Mouse (Mus musculus): ENCODE data around the gene Obp2b. TPM values are rescaled to one million over a fixed set of nuclear protein-coding genes. Genes with fewer than 3 reads are reported as not detected.

Obp2b gene
- not detected in 2 replicates for polyA plus RNA-seq (2012; rRNA removed)

DNA sequence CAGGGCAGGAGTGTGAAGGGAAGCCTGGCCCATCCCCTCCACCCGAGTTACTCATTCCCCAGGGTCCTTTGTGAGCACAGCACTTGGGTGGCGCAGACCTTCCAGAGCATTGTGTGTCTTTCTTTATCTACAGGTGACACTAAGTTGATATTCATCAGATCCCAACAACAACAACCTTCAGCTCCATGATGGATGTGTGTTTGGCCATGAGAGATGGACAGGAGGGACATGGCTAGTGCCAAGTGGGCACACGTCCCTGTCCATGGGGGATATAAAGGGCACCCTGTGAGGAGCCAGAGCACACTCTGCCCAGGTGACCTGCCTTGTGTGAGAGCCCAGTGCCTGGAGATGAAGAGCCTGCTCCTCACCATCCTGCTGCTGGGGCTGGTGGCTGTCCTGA, at the start of gene Obp2b:
Gene Obp2b (plus strand): TSS at position 301 of the 400 bp plus-strand sequence.

DNA sequence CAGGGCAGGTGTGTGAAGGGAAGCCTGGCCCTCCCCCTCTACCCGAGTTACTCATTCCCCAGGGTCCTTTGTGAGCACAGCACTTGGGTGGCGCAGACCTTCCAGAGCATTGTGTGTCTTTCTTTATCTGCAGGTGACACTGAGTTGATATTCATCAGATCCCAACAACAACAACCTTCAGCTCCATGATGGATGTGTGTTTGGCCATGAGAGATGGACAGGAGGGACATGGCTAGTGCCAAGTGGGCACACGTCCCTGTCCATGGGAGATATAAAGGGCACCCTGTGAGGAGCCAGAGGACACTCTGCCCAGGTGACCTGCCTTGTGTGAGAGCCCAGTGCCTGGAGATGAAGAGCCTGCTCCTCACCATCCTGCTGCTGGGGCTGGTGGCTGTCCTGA, 37.1 kb upstream of the Obp2b start, which contains the start of gene Obp2a:
Gene Obp2a (plus strand): TSS at position 301 of the 400 bp plus-strand sequence.

DNA sequence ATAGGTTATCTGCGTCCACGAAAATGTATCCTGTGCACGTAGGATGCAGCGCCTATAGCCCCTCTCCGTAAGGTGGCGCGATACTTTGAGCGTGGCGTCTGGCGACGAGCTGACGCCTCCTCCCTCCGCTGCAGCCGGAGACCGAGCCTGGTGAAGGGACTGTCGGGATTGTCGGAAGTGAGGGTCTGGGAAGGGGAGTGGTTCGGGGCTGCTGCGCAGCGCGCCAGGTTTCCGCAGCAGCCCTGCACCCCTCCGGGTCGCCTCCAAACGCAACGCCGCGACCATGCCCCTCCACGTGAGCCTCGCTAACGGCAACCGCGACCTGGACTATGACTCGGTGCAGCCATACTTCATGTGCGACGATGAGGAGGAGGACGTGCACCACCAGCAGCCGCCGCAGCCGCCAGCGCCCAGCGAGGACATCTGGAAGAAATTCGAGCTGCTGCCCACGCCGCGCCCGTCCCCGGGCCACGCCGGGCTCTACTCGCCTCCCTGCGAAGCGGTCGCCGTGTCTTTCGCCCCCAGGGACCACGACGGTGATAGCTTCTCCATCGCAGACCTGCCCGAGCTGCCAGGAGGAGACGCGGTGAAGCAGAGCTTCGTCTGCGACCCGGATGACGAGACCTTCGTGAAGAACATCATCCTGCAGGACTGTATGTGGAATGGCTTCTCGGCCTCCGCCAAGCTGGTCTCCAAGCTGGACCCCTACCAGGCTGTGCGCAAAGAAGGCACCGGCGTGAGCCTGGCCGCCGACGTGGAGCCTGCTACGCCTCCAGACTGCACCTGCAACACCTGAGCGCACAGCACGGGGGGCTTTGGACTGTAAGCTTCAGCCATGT, 29.9 kb upstream of the Obp2b start, which contains the start of gene Bmyc:
Gene Bmyc (plus strand): TSS at position 97 of the 839 bp plus-strand sequence.

DNA sequence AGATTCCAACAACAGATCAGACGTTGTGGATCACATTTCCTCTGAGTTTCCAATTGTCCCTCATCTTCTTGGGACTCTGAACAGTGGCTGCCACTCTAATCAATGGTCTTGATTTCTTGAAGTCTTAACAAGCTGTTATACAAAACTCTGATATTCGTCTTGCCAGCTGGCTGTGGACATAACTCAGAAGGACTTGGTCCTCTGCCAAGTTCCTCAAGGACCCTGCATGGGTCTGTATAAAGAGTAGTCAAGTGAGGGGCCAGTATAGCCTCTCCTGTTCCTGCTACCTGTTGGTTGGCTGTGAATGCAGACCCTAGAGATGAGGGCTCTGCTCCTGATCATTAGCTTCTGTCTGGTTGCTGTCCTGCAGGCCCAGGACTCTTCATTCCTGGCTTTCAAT, 28.5 kb downstream of the Obp2b start, which contains the start of gene Lcn3:
Gene Lcn3 (plus strand): TSS at position 301 of the 400 bp plus-strand sequence.

DNA sequence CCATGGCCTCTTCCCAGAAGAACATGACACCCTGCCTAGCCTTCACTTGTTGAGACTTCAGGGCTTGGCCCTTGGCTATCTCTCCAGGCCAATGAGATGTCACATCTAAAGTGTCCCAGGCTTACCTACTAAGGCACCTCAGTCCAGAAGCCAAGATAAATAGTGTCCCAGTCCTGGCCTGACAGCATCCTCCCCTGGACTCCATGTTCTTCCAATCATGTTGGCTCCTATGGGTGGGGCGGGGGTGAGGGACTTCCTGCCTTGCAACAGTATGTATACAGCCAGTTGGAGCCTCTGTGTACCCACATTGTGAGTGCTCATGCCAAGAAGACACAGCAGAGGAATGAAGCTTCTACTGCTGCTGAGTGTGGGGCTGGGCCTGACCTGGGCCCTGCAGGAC, 39.9 kb downstream of the Obp2b start, which contains the start of gene Lcn11:
Gene Lcn11 (plus strand): TSS at position 301 of the 400 bp plus-strand sequence.

DNA sequence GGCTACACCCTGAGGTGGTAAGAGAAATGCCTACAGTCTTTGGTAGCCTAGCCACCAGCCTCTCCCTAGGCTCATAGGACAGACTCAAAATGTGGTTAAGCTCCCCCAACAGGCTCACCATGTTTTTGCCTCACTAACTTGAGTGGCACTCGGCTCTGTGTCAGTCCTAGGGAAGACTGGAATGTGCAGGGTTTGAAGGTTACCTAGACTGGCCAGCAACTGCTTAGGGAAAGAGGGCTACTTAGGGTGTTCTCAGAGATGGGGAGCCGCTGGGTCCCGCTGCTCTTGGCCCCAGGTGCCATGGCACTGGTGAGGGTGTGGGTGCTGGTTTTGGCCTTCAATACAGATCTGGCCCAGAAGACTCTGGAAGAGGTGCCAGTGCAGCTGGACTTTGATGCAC, 45.1 kb downstream of the Obp2b start, which contains the start of gene Gm13539:
Gene Gm13539 (plus strand): TSS at position 301 of the 400 bp plus-strand sequence.

Other genes starting within 250 kb of the Obp2b start
- 0.26 TPM in 1 of 2 replicates, not detected in the other for gene Lcn12, start 243.1 kb upstream of the Obp2b start, polyA plus RNA-seq (2012; rRNA removed)
- 31.7 and 32.1 TPM in 2 replicates for gene Fbxw5, start 236.3 kb upstream of the Obp2b start, polyA plus RNA-seq (2012; rRNA removed)
- 0.94 and 1.9 TPM in 2 replicates for gene C8g, start 235.3 kb upstream of the Obp2b start, polyA plus RNA-seq (2012; rRNA removed)
- 5.6 and 6.2 TPM in 2 replicates for gene Traf2, start 190.1 kb upstream of the Obp2b start, polyA plus RNA-seq (2012; rRNA removed)
- 53.7 and 66.4 TPM in 2 replicates for gene Edf1, start 179.2 kb upstream of the Obp2b start, polyA plus RNA-seq (2012; rRNA removed)
- 0.94 and 1.5 TPM in 2 replicates for gene Mamdc4, start 162.2 kb upstream of the Obp2b start, polyA plus RNA-seq (2012; rRNA removed)
- gene Phpt1, start 161.8 kb upstream of the Obp2b start, polyA plus RNA-seq (2012; rRNA removed), result 15.1 and 16.4 TPM in 2 replicates
- 3.4 and 4.3 TPM in 2 replicates for gene Ajm1, start 155.3 kb upstream of the Obp2b start, polyA plus RNA-seq (2012; rRNA removed)
- gene Rabl6, start 128.5 kb upstream of the Obp2b start, polyA plus RNA-seq (2012; rRNA removed), result 34.2 and 35.2 TPM in 2 replicates
- not detected in 2 replicates for gene Ccdc183, start 119.3 kb upstream of the Obp2b start, polyA plus RNA-seq (2012; rRNA removed)
- gene Tmem141, start 115.0 kb upstream of the Obp2b start, polyA plus RNA-seq (2012; rRNA removed), result 11.7 and 12.7 TPM in 2 replicates
- gene Fcna, start 109.0 kb upstream of the Obp2b start, polyA plus RNA-seq (2012; rRNA removed), result 2.1 and 3.0 TPM in 2 replicates
- 2.0 TPM in 1 of 2 replicates, not detected in the other for gene Lcn8, start 83.9 kb upstream of the Obp2b start, polyA plus RNA-seq (2012; rRNA removed)
- 2.0 TPM in 1 of 2 replicates, not detected in the other for gene Lcn5, start 79.1 kb upstream of the Obp2b start, polyA plus RNA-seq (2012; rRNA removed)
- 0.17 TPM in 1 of 2 replicates, not detected in the other for gene Lcn6, start 60.2 kb upstream of the Obp2b start, polyA plus RNA-seq (2012; rRNA removed)
- gene Lcn10, start 54.3 kb upstream of the Obp2b start, polyA plus RNA-seq (2012; rRNA removed), result 0.40 TPM in 1 of 2 replicates, not detected in the other
- 0.59 and 2.0 TPM in 2 replicates for gene Obp2a, start 37.0 kb upstream of the Obp2b start, polyA plus RNA-seq (2012; rRNA removed)
- 31.9 and 46.7 TPM in 2 replicates for gene Bmyc, start 30.3 kb upstream of the Obp2b start, polyA plus RNA-seq (2012; rRNA removed)
- gene Lcn3, start 28.6 kb downstream of the Obp2b start, polyA plus RNA-seq (2012; rRNA removed), result not detected in 2 replicates
- not detected in 2 replicates for gene Lcn11, start 40.0 kb downstream of the Obp2b start, polyA plus RNA-seq (2012; rRNA removed)
- gene Gm13539, start 45.2 kb downstream of the Obp2b start, polyA plus RNA-seq (2012; rRNA removed), result not detected in 2 replicates
- not detected in 2 replicates for gene Glt6d1, start 78.8 kb downstream of the Obp2b start, polyA plus RNA-seq (2012; rRNA removed)
- gene Lcn9, start 86.1 kb downstream of the Obp2b start, polyA plus RNA-seq (2012; rRNA removed), result 0.91 TPM in 1 of 2 replicates, not detected in the other
- gene Sohlh1, start 110.2 kb downstream of the Obp2b start, polyA plus RNA-seq (2012; rRNA removed), result not detected in 2 replicates
- gene Kcnt1, start 126.7 kb downstream of the Obp2b start, polyA plus RNA-seq (2012; rRNA removed), result 0.45 and 0.58 TPM in 2 replicates
- 1.1 and 1.3 TPM in 2 replicates for gene Camsap1, start 246.3 kb downstream of the Obp2b start, polyA plus RNA-seq (2012; rRNA removed)